Mouse (Mus musculus) gastrocnemius, postnatal 14 days (tissue): ENCODE measurements around the gene Ppp4r2. TPM values are rescaled to one million over a fixed set of nuclear protein-coding genes. Genes with fewer than 3 reads are reported as not detected.
"Not testable (repeated sequence)": the region's sequence is repeated elsewhere in the genome, so short reads cannot be mapped to it uniquely, and the experiment has no call there.

Experiments
- DNase-seq: peaks from one replicate; pipeline ENCODE4 v3.0.0; 2021; ENCODE audit warnings: mixed read lengths
- intact Hi-C: fragments of 180-260 bp; cut with DNase I; formaldehyde crosslinking; loops from one replicate; pipeline ENCODE4 v1.15.1; 2025; ENCODE audit warnings: low total_unique reads
- total RNA-seq, 2 experiments: library from RNA; stranded (reverse); gene quantifications; 2 replicates each; pipeline ENCODE4 v1.2.3; 2021

The Ppp4r2 gene
- total RNA-seq, 2 experiments from 2014 or later: 49.5 to 52.7 TPM

DNA sequence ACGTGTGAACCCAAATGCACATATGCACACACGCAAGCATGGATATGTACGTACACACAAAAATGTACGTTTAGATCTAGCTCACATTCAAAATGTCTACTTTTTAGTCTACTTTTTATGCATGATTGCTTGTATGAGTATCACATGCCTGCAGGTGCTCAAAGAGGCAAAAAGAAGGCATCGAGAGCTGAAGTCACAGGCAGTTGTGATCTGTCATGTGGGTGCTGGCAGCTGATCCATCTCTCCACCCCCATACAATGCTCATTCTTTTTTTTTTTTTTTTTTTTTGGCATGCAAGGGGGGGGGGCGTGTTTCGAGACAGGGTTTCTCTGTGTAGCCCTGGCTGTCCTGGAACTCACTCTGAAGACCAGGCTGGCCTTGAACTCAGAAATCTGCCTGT lies 4.9 kb upstream of the Ppp4r2 start:
- intact Hi-C loops: no loop called here

GRCm38 (mm10) chr6:100829770-100830169 lies 3.7 kb upstream of the Ppp4r2 start:
- DNase-seq: no peak
- intact Hi-C loops: no loop called here

More for the DNA sequence above, 4.9 kb upstream of the Ppp4r2 start:
- DNase-seq: no peak

DNA sequence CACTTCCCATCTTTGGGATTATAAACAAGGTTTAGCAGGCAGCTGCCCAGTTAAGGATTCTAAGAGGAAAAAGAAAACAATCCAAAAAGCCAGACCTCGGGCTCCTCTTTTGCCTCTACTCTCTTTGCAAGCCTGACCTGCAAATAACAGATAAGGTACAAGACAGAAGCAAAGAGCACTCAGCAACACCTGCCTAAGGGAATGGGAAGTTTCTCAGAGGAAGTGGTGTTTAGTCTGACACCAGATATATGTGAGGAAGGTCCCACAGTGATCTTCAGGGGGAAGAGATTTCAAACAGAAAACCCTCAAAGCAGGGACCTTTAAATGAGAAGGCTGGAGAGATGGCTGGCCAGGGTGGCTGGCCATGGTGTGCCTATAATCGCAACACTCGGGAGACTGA lies 2.2 kb upstream of the Ppp4r2 start:
- intact Hi-C loops: no loop called here
- DNase-seq: no peak

DNA sequence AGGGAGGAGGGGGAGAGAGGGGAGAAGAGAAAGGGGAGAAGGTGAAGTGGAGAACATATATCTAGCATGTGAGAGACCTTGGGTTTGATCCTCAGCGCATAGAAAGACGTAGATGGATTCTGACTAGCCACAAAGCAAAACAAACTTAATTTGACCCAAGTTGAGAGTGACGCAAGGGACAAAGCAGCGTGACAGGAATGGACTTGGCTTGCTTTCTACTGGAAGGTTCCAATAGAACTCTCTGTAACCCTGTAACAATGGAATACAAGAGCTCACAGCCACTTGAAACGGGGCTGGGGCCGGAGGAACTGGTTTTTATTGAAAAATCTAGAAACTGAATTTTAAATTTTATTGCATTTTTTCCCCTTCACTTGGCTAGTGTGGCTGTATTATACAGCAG lies 1.7 kb upstream of the Ppp4r2 start:
- DNase-seq: no peak
- intact Hi-C loops: no loop called here

- intact Hi-C loops: no loop called here
- DNase-seq: peak; percentile 42
These were observed 524 bp downstream of the Ppp4r2 start for GRCm38 (mm10) chr6:100833811-100834481.

- no peak for DNase-seq
- intact Hi-C loops: no loop called here
These were observed 1.2 kb downstream of the Ppp4r2 start for GRCm38 (mm10) chr6:100834489-100835160.

GRCm38 (mm10) chr6:100845058-100845457 lies 11.6 kb downstream of the Ppp4r2 start:
- DNase-seq: no peak
- intact Hi-C loops: no loop called here

- no peak for DNase-seq
- intact Hi-C loops: no loop called here
These were observed 13.8 kb downstream of the Ppp4r2 start for GRCm38 (mm10) chr6:100847264-100847663.

GRCm38 (mm10) chr6:100848682-100849375 lies 15.4 kb downstream of the Ppp4r2 start:
- intact Hi-C loops: no loop called here
- no peak for DNase-seq

DNA sequence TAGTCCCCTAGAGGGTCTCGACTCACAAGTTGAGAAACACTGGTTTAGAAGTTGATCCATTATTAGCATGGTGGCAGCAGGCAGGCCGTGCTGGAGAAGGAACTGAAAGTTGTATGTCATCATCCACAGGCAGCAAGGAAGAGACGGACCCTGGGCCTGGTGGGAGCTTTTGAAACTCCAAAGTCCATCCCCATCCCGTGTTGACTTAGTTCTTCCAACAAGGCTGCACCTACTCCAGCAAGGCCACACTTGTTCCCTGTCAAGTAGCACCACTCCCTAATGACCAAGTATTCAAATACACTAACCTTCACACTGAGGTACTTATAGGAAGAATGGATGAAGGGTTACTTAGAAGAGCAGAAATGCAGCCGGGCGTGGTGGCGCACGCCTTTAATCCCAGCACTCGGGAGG lies 17.3 kb downstream of the Ppp4r2 start:
- DNase-seq: no peak
- intact Hi-C loops: no loop called here

DNA sequence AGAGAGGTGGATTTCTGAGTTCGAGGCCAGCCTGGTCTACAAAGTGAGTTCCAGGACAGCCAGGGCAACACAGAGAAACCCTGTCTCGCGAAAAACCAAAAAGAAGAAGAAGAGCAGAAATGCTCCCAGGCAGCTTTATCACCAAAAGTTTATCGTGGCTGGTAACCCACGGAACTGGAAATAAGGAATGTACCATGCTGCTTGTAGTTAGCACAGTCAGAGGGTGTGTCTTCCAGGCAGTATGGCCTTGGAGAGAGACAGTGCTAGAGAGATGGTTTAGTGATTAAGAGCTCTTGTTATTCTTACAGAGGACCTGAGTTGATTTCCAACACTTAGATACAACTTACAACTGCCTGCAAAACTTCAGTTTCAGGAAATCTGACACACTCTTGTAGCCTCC lies 17.7 kb downstream of the Ppp4r2 start:
- intact Hi-C loops: no loop called here
- DNase-seq: no peak

DNA sequence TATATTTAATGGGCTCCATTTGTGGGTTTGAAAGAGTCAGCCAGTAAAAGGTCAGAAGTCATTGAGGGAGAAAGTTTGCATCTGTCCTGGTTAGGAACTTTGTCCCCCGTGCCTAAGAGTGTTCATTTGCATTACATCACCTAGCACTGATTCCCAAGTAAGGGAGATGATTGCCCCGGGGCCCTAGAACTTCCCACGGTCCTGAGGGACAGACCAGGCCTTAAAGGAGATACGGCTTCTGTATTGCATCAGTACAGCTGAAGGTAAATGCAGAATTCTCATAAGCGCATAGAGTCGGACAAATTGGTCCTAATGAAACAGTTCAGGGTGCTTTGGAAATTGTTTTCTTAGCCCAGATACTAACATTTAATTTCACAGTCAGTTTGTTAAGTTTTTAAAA lies 31.9 kb downstream of the Ppp4r2 start:
- no peak for DNase-seq
- intact Hi-C loops: no loop called here

- intact Hi-C loops, DNase-seq: not testable (repeated sequence)
These were observed 32.4 kb downstream of the Ppp4r2 start for GRCm38 (mm10) chr6:100865788-100866187.

- DNase-seq, intact Hi-C loops: not testable (repeated sequence)
These were observed 32.8 kb downstream of the Ppp4r2 start for GRCm38 (mm10) chr6:100866246-100866645.

DNA sequence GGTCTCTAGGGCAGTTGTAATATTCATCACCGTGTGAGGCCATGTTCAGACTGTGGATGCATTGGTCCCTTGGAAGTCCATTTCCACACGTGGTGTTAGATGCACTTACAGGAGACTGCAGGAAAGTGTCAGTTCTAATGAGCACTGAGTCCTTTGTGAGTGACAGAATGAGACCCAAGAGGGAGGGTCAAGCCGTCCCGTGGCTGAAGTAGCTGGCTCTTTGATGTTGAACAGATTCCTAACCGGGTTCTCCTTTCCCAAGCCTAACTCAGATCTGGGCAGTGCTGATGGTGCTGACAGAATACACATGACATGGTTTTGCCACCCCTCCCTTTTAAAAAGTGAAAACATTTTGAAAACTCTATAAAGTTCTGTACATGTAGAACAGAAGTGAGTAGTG lies 35.4 kb downstream of the Ppp4r2 start:
- DNase-seq: no peak

DNA sequence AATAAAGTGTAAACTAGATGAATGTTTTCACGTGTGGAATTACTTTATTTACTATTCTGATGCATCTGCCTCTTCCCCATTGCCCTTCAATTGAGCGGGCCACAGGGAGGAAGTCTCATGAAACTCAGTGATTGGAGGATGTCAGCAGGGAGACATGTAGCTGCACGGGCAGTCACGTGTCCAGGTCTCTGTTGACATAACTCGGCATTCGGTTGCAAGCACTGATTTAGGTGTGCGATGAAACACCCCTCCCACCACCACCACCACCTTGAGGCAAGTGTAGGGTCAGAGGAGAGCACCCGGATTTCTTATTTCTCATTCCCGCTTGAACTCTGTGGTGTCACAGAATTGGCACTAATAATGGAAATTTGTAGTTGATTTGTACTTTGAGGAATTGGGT lies 36.5 kb downstream of the Ppp4r2 start:
- intact Hi-C loops: loop anchor here (10.0 kb wide), 1 partner anchor 265 kb away; no protein-coding TSS in a partner anchor
- no peak for DNase-seq

More for the DNA sequence above, 35.4 kb downstream of the Ppp4r2 start:
- intact Hi-C loops: no loop called here

- intact Hi-C loops: loop anchor here (10.0 kb wide), 1 partner anchor 268 kb away; no protein-coding TSS in a partner anchor
- no peak for DNase-seq
These were observed 39.8 kb downstream of the Ppp4r2 start for GRCm38 (mm10) chr6:100873191-100873590.

DNA sequence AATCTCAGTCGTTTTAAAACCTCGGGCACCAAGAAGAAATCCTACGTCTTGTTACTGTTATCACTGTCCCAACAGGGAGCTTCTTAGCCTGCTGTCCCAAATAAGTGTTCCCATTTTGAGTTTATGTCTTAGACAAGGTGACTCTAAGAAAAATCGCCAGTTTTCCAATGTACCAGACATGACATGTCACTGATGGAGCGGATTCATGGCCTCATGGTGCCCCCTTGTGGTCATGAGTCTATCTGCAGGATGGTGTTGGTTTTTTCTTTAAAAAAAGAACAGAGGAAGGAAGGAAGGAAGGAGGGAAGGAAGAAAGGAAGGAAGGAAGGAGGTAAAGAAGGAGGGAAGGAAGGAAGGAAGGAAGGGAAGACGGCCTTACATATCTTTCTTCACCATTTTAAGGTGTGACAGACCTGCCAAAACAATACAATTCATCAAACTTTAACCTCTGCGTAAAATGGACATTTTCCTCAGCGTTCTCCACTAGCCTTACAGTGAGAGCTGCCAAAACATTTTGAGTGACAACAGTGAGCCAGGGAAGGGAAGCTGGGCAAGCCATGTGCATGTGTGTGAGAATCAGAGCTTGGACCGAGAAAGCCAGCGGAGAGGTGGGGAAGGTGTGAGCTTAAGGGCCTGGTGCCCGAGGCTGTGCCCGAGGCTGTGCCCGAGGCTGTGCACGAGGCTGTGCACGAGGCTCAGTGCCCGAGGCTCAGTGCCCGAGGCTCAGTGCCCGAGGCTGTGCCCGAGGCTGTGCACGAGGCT lies 42.6 kb downstream of the Ppp4r2 start:
- DNase-seq: peak; percentile 65
- intact Hi-C loops: loop anchor here (10.0 kb wide), 1 partner anchor 271 kb away; no protein-coding TSS in a partner anchor

DNA sequence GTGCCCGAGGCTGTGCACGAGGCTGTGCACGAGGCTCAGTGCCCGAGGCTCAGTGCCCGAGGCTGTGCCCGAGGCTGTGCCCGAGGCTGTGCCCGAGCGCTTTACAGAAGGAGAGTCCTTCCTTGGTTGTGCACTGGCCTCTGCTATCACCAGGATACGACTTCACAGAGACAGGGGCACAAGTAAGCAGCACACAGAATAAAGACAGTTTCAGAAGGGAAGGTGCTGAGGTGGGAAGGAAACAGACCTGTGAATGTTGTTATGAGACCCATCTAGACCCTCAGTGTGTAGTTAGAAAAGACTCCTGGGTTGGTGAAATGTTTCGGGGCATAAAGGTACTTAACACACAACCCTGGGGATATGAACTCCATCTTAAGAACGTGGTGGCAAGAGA lies 43.2 kb downstream of the Ppp4r2 start:
- intact Hi-C loops: loop anchor here (10.0 kb wide), 1 partner anchor 272 kb away; no protein-coding TSS in a partner anchor
- DNase-seq: no peak

GRCm38 (mm10) chr6:100878546-100878945 lies 45.1 kb downstream of the Ppp4r2 start:
- no peak for DNase-seq
- intact Hi-C loops: loop anchor here (2.0 to 10.0 kb wide), 2 partner anchors 202 to 274 kb away; no protein-coding TSS in a partner anchor
